Mouse (Mus musculus): ENCODE data around the gene Bola3. TPM values are rescaled to one million over a fixed set of nuclear protein-coding genes. Genes with fewer than 3 reads are reported as not detected.
A peak's percentile ranks its signal among the peaks of the same experiment; 100 is the strongest.

Gene Bola3
- polyA plus RNA-seq, 2 experiments: 55.1 to 129 TPM

DNA sequence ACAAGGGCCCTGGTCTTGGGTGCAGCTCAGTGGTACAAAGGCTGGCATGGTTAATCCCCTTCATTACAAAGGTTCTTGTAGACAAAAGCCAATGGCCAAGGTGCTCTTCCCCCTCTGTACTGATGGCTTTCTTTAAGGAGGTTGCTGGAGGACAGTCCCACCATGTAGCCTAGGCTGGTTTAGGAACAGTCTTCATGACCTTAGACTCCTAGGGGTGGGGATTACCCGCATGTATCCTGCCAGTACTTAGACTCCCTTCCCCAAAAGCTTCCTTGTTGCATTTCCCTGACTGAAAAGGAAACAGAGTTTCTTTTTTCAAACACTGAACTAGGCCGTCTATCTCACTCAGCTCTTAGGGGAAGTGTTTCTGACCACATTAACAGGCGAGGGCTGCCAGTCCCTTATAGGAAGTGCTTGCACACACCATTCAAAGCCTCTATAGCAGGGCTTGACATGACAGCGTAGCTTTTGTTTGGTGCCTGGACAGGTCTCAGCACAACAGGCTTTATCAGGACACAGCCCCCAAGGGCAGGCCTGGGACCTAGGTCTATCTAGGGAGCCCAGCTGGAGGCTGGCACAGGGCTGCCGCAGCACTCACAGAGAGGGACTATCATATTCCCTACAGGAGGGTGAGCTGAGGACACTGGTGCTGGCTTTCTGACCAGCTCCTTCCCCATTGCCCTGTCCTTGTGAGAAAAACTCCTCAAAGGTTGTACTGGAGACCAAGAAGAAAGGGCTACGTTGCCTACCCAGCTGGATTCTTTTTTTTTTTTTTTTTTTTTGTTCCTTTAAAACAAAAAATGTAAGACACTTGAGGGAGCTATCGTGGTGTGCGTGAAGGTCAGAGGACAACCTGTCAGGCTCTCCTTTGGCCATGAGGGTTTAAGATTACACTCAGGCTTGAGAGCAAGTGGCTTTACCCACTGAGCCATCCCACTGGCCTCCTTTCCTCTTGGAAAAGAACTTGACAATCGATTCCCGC lies 32.9 kb downstream of the Bola3 start:
- H3K4me2 ChIP-seq (replicated peaks; ENCODE audit: low read depth, low read length, severe bottlenecking): no peak overlapping the region
- no peaks in the 10 kb centered on the region for H3K4me1 ChIP-seq (ENCODE audit: control insufficient read depth, insufficient read depth, low read length)
- H3K27ac ChIP-seq (replicated peaks; ENCODE audit: low read depth, low read length): no peak overlapping the region
- TF ChIP-seq POLR2A (IDR thresholded peaks at IDR 0.05; ENCODE audit: borderline replicate concordance, extremely low read depth, insufficient read depth, insufficient read length): no peak
- H3K36me3 ChIP-seq (ENCODE audit: control insufficient read depth, insufficient read depth, low read length): peaks cover 93% of the 10 kb centered on the region
- no peak for DNase-seq (ENCODE audit: low spot score)
- H3K9ac ChIP-seq (ENCODE audit: low read depth, low read length, severe bottlenecking): no peak overlapping the region
- no peak overlapping the region for H3K4me3 ChIP-seq (replicated peaks; ENCODE audit: low read length)
- no peaks in the 10 kb centered on the region for H3K9me3 ChIP-seq (ENCODE audit: control insufficient read depth, low read length)
- no peak for ATAC-seq (ENCODE audit: low FRiP score, low read depth)
- WGBS: 88% methylated on average over 10 of the region's 10 CpGs
- H3K27me3 ChIP-seq (ENCODE audit: control insufficient read depth, insufficient read depth, low read length): no peaks in the 10 kb centered on the region

GRCm38 (mm10) chr6:83385569-83386090 lies 36.7 kb downstream of the Bola3 start:
- no peaks in the 10 kb centered on the region for H3K27me3 ChIP-seq (ENCODE audit: control insufficient read depth, insufficient read depth, low read length)
- no peak overlapping the region for H3K4me2 ChIP-seq (replicated peaks; ENCODE audit: low read depth, low read length, severe bottlenecking)
- H3K4me3 ChIP-seq (replicated peaks; ENCODE audit: low read length): no peak overlapping the region
- no peak overlapping the region for H3K27ac ChIP-seq (replicated peaks; ENCODE audit: low read depth, low read length)
- H3K9ac ChIP-seq (ENCODE audit: low read depth, low read length, severe bottlenecking): no peak overlapping the region
- no peak for DNase-seq (ENCODE audit: low spot score)
- ATAC-seq (ENCODE audit: low FRiP score, low read depth): no peak
- no peak for TF ChIP-seq POLR2A (IDR thresholded peaks at IDR 0.05; ENCODE audit: borderline replicate concordance, extremely low read depth, insufficient read depth, insufficient read length)
- H3K4me1 ChIP-seq (ENCODE audit: control insufficient read depth, insufficient read depth, low read length): no peaks in the 10 kb centered on the region
- H3K36me3 ChIP-seq (ENCODE audit: control insufficient read depth, insufficient read depth, low read length): peaks cover 74% of the 10 kb centered on the region
- 88% methylated on average over 9 of the region's 9 CpGs for WGBS
- no peaks in the 10 kb centered on the region for H3K9me3 ChIP-seq (ENCODE audit: control insufficient read depth, low read length)

GRCm38 (mm10) chr6:83392166-83392780 lies 43.3 kb downstream of the Bola3 start:
- 67% methylated on average over 8 of the region's 8 CpGs for WGBS

GRCm38 (mm10) chr6:83394122-83394521 lies 45.2 kb downstream of the Bola3 start:
- H3K36me3 ChIP-seq (ENCODE audit: control insufficient read depth, insufficient read depth, low read length): peaks cover 76% of the 10 kb centered on the region
- H3K9ac ChIP-seq (ENCODE audit: low read depth, low read length, severe bottlenecking): no peak overlapping the region
- H3K27ac ChIP-seq (replicated peaks; ENCODE audit: low read depth, low read length): no peak overlapping the region
- no peaks in the 10 kb centered on the region for H3K27me3 ChIP-seq (ENCODE audit: control insufficient read depth, insufficient read depth, low read length)
- H3K4me3 ChIP-seq (replicated peaks; ENCODE audit: low read length): no peak overlapping the region
- no peak overlapping the region for H3K4me2 ChIP-seq (replicated peaks; ENCODE audit: low read depth, low read length, severe bottlenecking)
- no peaks in the 10 kb centered on the region for H3K9me3 ChIP-seq (ENCODE audit: control insufficient read depth, low read length)
- 95% methylated on average over 4 of the region's 4 CpGs for WGBS
- no peak for TF ChIP-seq POLR2A (IDR thresholded peaks at IDR 0.05; ENCODE audit: borderline replicate concordance, extremely low read depth, insufficient read depth, insufficient read length)
- H3K4me1 ChIP-seq (ENCODE audit: control insufficient read depth, insufficient read depth, low read length): peaks cover 7% of the 10 kb centered on the region; the same call in 1 of the 2 replicates
- ATAC-seq (ENCODE audit: low FRiP score, low read depth): no peak
- DNase-seq (ENCODE audit: low spot score): no peak

More at GRCm38 (mm10) chr6:83392166-83392780, 43.3 kb downstream of the Bola3 start:
- ATAC-seq (ENCODE audit: low FRiP score, low read depth) (no peak), DNase-seq (ENCODE audit: low spot score) (peak; percentile 47)
- Histone ChIP-seq H3K4me1 (ENCODE audit: control insufficient read depth, insufficient read depth, low read length) (peaks cover 7% of the 10 kb centered on the region; the same call in 1 of the 2 replicates), H3K27me3 (ENCODE audit: control insufficient read depth, insufficient read depth, low read length) (no peaks in the 10 kb centered on the region), H3K4me3 (replicated peaks; ENCODE audit: low read length) (no peak overlapping the region), H3K9ac (ENCODE audit: low read depth, low read length, severe bottlenecking) (no peak overlapping the region), H3K9me3 (ENCODE audit: control insufficient read depth, low read length) (no peaks in the 10 kb centered on the region), H3K36me3 (ENCODE audit: control insufficient read depth, insufficient read depth, low read length) (peaks cover 72% of the 10 kb centered on the region), H3K27ac (replicated peaks; ENCODE audit: low read depth, low read length) (peak overlapping the region; percentile 6; the same call in 1 of the 2 replicates), H3K4me2 (replicated peaks; ENCODE audit: low read depth, low read length, severe bottlenecking) (no peak overlapping the region)
- TF ChIP-seq POLR2A (IDR thresholded peaks at IDR 0.05; ENCODE audit: borderline replicate concordance, extremely low read depth, insufficient read depth, insufficient read length): no peak

DNA sequence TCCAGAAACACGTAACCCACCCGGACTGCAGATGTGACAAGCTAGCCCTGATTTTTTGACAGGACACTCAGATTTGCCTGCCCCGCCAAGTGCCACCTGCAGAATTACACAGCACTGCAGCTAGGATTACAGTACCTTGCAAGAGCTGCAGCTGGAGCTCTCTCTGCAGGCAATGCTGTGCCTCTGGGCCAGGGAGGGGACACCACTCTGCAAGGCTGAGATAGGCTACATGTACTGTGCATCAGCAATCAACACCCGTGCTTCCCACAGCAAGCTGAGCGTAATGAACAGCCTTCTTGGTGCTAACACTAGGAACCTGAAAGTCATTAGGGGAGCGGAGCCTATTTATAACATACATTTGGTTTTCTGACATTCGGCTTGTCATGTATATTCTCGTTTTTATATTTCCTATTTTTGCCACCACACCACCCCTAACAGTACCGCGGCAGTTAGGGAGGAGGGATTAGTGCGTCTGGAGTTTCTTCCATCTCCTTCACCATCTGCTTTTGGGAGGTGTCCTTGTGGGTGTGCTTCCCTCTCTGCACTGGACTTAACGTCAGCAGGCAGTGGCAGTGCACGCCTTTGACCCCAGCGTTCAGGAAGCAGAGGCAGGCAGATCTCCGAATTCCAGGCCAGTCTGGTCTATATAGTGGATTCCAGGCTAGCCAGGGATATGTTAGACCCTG lies 46.7 kb downstream of the Bola3 start:
- no peak overlapping the region for H3K9ac ChIP-seq (ENCODE audit: low read depth, low read length, severe bottlenecking)
- TF ChIP-seq POLR2A (IDR thresholded peaks at IDR 0.05; ENCODE audit: borderline replicate concordance, extremely low read depth, insufficient read depth, insufficient read length): no peak
- peaks cover 79% of the 10 kb centered on the region for H3K36me3 ChIP-seq (ENCODE audit: control insufficient read depth, insufficient read depth, low read length)
- no peak for ATAC-seq (ENCODE audit: low FRiP score, low read depth)
- H3K4me3 ChIP-seq (replicated peaks; ENCODE audit: low read length): no peak overlapping the region
- H3K4me2 ChIP-seq (replicated peaks; ENCODE audit: low read depth, low read length, severe bottlenecking): no peak overlapping the region
- DNase-seq (ENCODE audit: low spot score): no peak
- H3K9me3 ChIP-seq (ENCODE audit: control insufficient read depth, low read length): no peaks in the 10 kb centered on the region
- H3K4me1 ChIP-seq (ENCODE audit: control insufficient read depth, insufficient read depth, low read length): peaks cover 7% of the 10 kb centered on the region; the same call in 1 of the 2 replicates
- H3K27ac ChIP-seq (replicated peaks; ENCODE audit: low read depth, low read length): no peak overlapping the region
- WGBS: 90% methylated on average over 15 of the region's 15 CpGs
- H3K27me3 ChIP-seq (ENCODE audit: control insufficient read depth, insufficient read depth, low read length): no peaks in the 10 kb centered on the region

All from limb, embryonic 14.5 days (tissue).